Comparison of ENCODE assay signal across 22 mouse cellular contexts in genomic region chr5:77128854-77129253, GRCm38 (mm10). TPM values are rescaled to one million over a fixed set of nuclear protein-coding genes. Genes with fewer than 3 reads are reported as not detected.
DNase-seq lines count a peak whose midpoint lies in the region; ATAC-seq lines count a peak whose summit lies in the region.
"Had no signal": no experiment of that assay in that cellular context is flagged by ENCODE, and none has a peak within 500 bp of the region (broad histone marks: within the 10 kb centered on the region; RNA-seq: fewer than 3 reads in every experiment).

No protein-coding gene starts in this region.

- H3K36me3 ChIP-seq in heart, embryonic 10.5 days: no peaks in the 10 kb centered on the region
- no peaks in the 10 kb centered on the region for H3K36me3 ChIP-seq in heart, embryonic 14.5 days (ENCODE audit: control insufficient read depth, insufficient read depth, low read length)
- H3K36me3 ChIP-seq in lung, embryonic 15.5 days: no peaks in the 10 kb centered on the region
- H3K36me3 ChIP-seq: embryonic facial prominence, embryonic 12.5 days; forebrain, embryonic 15.5 days; hindbrain, embryonic 15.5 days had no signal

- no peak overlapping the region for H3K4me2 ChIP-seq in heart, embryonic 14.5 days (ENCODE audit: low read length)
- no peak overlapping the region for H3K4me2 ChIP-seq in lung, embryonic 15.5 days
- H3K4me2 ChIP-seq: embryonic facial prominence, embryonic 12.5 days; forebrain, embryonic 15.5 days; hindbrain, embryonic 15.5 days had no signal

- no peak for ATAC-seq in heart, embryonic 14.5 days (ENCODE audit: insufficient number of reproducible peaks, insufficient read depth, low FRiP score, low read depth)
- no peak for ATAC-seq in lung, embryonic 15.5 days (ENCODE audit: borderline replicate concordance, extremely low read depth, low FRiP score, low TSS enrichment)
- ATAC-seq: CD4-positive, CD25-positive, alpha-beta regulatory T cell, adult 4 months; forebrain, embryonic 15.5 days; inflammation-experienced regulatory T-cells, adult 6 months; intestine, postnatal 0 days had no signal

- no peaks in the 10 kb centered on the region for H3K9me3 ChIP-seq in heart, embryonic 10.5 days
- H3K9me3 ChIP-seq in heart, embryonic 14.5 days (ENCODE audit: control insufficient read depth, low read length): peaks cover 10% of the 10 kb centered on the region; the same call in 1 of the 2 replicates
- peaks cover 2% of the 10 kb centered on the region; the same call in 1 of the 2 replicates for H3K9me3 ChIP-seq in lung, embryonic 15.5 days
- H3K9me3 ChIP-seq: embryonic facial prominence, embryonic 12.5 days; forebrain, embryonic 15.5 days had no signal

- DNase-seq in heart, embryonic 10.5 days (ENCODE audit: low spot score): no peak
- no peak for DNase-seq in heart, postnatal 4 days
- no peak for DNase-seq in heart, postnatal 14 days
- DNase-seq in lung, postnatal 10 days: no peak
- DNase-seq in ZHBTc4 (ENCODE audit: low read depth, low spot score): peak; percentile 55
- no peak for DNase-seq in embryo, embryonic 10 days (ENCODE audit: low spot score)
- DNase-seq: adrenal gland, adult 8-10 months; adrenal gland, postnatal 36 days; B cell, adult 2 months; cerebellum, adult 2 months; cerebellum, postnatal 10 days; gastrocnemius, postnatal 36 days; heart, adult 2 months; kidney, adult 8-10 months had no signal

- H3K4me1 ChIP-seq in heart, embryonic 10.5 days: peaks cover 51% of the 10 kb centered on the region
- H3K4me1 ChIP-seq in heart, embryonic 14.5 days (ENCODE audit: control insufficient read depth in 2 of 2, insufficient read depth in 2 of 2, low read length in 2 of 2): peaks cover 27 to 55% of the 10 kb centered on the region in 2 experiments
- peaks cover 11% of the 10 kb centered on the region for H3K4me1 ChIP-seq in lung, embryonic 15.5 days
- H3K4me1 ChIP-seq: embryonic facial prominence, embryonic 12.5 days had no signal

- peak overlapping the region; percentile 82; the same call in 1 of the 2 replicates for H3K27ac ChIP-seq in heart, embryonic 10.5 days
- peak overlapping the region; percentile 23 to 93; a peak in 2 of 4 replicates for H3K27ac ChIP-seq in heart, embryonic 14.5 days (replicated peaks in 1 of 2; ENCODE audit: control insufficient read depth in 1 of 2, insufficient read depth in 1 of 2, low read depth in 2 of 2, low read length in 2 of 2)
- peak overlapping the region; percentile 60; the same call in 1 of the 2 replicates for H3K27ac ChIP-seq in lung, embryonic 15.5 days
- H3K27ac ChIP-seq: embryonic facial prominence, embryonic 12.5 days; forebrain, embryonic 15.5 days; heart, adult 2 months; hindbrain, embryonic 15.5 days had no signal

- WGBS in heart, embryonic 10.5 days: 88% methylated on average over 4 of the region's 4 CpGs
- WGBS in heart, embryonic 14.5 days: 86% methylated on average over 4 of the region's 4 CpGs
- 82% methylated on average over 4 of the region's 4 CpGs for WGBS in lung, embryonic 15.5 days

- H3K27me3 ChIP-seq in heart, embryonic 10.5 days (ENCODE audit: insufficient read depth, poor library complexity, severe bottlenecking): no peaks in the 10 kb centered on the region; the same call in 1 of the 2 replicates
- H3K27me3 ChIP-seq in heart, embryonic 14.5 days (ENCODE audit: control insufficient read depth, insufficient read depth, low read length): no peaks in the 10 kb centered on the region
- H3K27me3 ChIP-seq in lung, embryonic 15.5 days: no peaks in the 10 kb centered on the region
- H3K27me3 ChIP-seq: embryonic facial prominence, embryonic 12.5 days; hindbrain, embryonic 15.5 days had no signal

- H3K9ac ChIP-seq in heart, embryonic 14.5 days (ENCODE audit: low read length): no peak overlapping the region
- no peak overlapping the region for H3K9ac ChIP-seq in lung, embryonic 15.5 days
- H3K9ac ChIP-seq: embryonic facial prominence, embryonic 12.5 days; forebrain, embryonic 15.5 days; hindbrain, embryonic 15.5 days had no signal

- no peak overlapping the region for H3K4me3 ChIP-seq in heart, embryonic 10.5 days
- no peak overlapping the region for H3K4me3 ChIP-seq in heart, embryonic 14.5 days (ENCODE audit: control insufficient read depth in 1 of 2, insufficient read depth in 1 of 2, low read depth in 1 of 2, low read length in 2 of 2)
- H3K4me3 ChIP-seq in lung, embryonic 15.5 days: no peak overlapping the region
- H3K4me3 ChIP-seq: embryonic facial prominence, embryonic 12.5 days; forebrain, embryonic 15.5 days; heart, adult 2 months; hindbrain, embryonic 15.5 days had no signal

- intact Hi-C loops in heart, postnatal 14 days (cut with DNase I): no loop called here

RNA-seq across cellular contexts. Expression of gene Hopx, which starts 13.9 kb away (rescaled TPM):
- 6.7 and 11.5 TPM in 2 replicates for polyA plus RNA-seq in heart, embryonic 10.5 days (2016; fragmentation: Nextera tagmentation; extraction: Ambion mirVana)
- total RNA-seq in heart, postnatal 4 days (2021): 100 to 1,000 TPM; 432 to 451 TPM
- polyA plus RNA-seq in heart, embryonic 14.5 days (2014; fragmentation: Nextera tagmentation; extraction: Ambion mirVana): 30.1 and 34.0 TPM in 2 replicates
- total RNA-seq in heart, postnatal 14 days (2021): 100 to 1,000 TPM; 496 to 513 TPM
- 6.4 and 7.9 TPM in 2 replicates for polyA plus RNA-seq in lung, embryonic 15.5 days (2015; fragmentation: Nextera tagmentation; extraction: Ambion mirVana)
